Mouse (Mus musculus) embryo, embryonic 11 days (tissue): ENCODE results near the gene Atf6b.
A peak's percentile ranks its signal among the peaks of the same experiment; 100 is the strongest.

Experiments used
- DNase-seq: peaks from one replicate; pipeline ENCODE4 v3.0.0-alpha.2; 2015

Gene Atf6b

GRCm38 (mm10) chr17:34649106-34649864 lies 2.3 kb downstream of the Atf6b start:
- DNase-seq: no peak

GRCm38 (mm10) chr17:34650781-34651180 lies 3.8 kb downstream of the Atf6b start:
- no peak for DNase-seq

DNA sequence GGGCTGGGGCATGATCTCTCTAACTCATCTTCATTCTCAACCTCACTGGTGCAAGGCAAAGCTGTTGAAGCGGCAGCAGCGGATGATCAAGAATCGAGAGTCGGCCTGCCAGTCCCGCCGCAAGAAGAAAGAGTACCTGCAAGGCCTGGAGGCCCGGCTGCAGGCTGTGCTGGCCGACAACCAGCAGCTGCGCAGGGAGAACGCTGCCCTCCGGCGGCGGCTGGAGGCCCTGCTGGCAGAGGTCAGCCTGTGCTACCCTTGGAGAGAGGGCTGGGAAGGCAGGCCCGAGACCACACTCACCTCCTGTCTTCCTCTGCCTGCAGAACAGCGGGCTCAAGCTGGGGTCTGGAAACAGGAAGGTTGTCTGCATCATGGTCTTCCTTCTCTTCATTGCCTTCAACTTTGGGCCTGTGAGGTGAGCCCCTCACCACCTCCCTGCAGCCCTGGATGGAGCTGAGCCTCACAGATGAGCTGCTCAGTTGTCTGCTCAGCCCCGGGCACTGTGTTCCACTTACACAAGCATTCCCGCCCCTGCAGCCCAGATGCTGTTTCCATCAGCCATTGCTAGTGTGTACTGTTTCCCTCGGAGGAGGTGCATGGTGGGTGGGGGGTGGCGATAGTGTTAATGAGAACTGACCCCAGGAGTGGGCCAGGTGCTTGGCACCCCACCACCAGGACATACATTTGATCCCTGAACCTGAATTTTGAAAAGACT lies 4.7 kb downstream of the Atf6b start:
- peak; percentile 66 for DNase-seq

- no peak for DNase-seq
These were observed 5.6 kb downstream of the Atf6b start for GRCm38 (mm10) chr17:34652546-34652945.

GRCm38 (mm10) chr17:34652985-34653384 lies 6.0 kb downstream of the Atf6b start:
- no peak for DNase-seq

DNA sequence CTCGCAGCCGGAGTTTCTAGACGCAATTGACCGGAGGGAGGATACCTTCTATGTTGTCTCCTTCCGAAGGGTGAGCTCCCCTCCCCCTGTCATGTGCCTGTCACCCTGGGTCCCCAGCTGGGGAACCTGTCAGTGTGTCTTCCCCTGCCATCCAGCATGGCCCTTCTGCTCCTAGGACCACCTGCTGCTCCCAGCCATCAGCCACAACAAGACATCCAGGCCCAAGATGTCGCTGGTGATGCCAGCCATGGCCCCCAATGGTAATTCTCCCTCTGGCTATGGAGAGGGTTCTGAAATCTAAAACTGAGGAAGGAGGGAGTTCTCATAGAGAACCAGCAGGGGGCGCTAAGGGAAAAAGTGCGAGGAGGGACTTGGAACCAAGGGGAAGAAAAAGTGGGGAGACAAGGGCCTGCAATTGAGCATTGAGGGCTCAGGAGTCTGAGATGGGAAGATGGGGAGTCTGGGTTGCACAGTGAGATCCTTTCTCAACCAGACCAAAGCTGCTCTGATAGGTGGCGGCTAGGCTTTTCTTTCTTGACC lies 6.9 kb downstream of the Atf6b start:
- DNase-seq: peak; percentile 68

DNA sequence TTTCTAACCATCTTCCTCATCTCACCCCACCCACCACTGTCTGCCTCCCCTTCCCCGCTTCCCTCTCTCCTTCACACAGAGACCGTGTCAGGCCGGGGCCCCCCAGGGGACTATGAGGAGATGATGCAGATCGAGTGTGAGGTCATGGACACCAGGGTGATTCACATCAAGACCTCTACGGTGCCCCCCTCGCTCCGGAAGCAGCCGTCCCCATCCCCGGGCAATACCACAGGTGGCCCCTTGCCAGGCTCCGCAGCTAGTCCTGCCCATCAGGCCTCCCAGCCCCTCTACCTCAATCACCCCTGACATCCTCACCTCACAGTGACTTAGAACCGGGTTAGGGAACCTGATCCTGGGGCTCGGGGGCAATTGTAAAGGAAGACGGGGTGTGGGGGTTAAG lies 7.4 kb downstream of the Atf6b start:
- no peak for DNase-seq

- DNase-seq: no peak
These were observed 8.2 kb downstream of the Atf6b start for GRCm38 (mm10) chr17:34655160-34655559.

GRCm38 (mm10) chr17:34655581-34655991 lies 8.6 kb downstream of the Atf6b start:
- DNase-seq: no peak

DNA sequence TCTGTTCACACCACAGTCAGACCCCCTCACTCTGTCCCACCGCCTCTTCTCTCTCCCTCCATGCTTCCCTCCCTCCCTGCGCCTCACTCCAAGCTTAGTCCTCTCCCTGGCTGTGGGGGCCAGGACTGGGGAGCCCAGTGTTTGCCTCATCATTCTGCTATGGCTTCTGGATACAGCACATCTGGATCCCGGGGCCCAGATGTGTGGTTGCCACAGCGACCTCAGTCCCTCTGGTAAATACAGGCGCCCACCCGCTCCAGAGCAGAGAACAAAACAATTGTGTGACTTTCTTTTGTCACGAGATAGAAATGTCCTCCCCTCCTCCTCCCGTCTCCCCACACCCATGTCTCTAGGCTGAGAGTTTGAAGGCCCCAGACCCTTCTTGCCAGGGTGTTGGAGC lies 9.7 kb downstream of the Atf6b start:
- no peak for DNase-seq

- DNase-seq: no peak
These were observed 10.3 kb downstream of the Atf6b start for GRCm38 (mm10) chr17:34657271-34657670.

DNA sequence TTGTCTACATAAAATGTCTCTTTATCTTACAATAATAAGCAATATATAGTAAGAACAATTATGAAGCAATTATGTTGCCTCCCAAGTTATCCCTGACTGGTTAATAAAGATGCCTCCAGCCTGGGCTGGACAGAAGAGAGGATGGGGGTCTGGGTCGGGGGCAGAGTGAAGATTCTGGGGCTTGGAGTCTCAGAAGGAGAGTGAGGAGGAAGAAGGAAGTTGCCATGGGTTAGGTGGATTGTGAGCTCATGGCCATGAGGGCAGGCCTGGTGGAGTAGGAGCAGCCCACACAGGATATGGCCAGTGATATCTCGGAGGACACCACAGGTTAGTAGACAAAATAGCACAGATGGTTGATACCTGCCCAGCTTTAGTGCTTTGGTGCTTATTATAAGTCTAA lies 11.2 kb downstream of the Atf6b start:
- no peak for DNase-seq

DNA sequence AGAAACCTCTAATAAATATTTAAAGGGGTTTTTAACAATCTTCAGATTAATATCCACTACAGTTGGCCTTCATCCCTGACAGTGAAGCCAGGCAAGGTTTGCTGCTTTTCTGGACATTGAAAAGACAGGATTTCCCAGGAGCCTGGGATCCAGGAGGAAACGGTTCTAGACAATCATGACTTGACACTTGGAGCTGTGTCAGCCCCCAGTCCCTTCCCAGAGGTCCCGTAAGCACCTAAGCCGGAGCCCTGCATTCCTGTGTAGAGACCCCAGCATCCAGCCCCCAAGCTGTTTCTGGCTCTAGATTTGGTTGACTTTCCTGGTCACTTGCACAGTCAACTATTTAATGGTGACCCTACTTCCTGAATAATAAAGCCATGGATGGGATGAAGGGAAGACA lies 11.6 kb downstream of the Atf6b start:
- DNase-seq: no peak

GRCm38 (mm10) chr17:34659181-34659896 lies 12.4 kb downstream of the Atf6b start:
- DNase-seq: no peak

- DNase-seq: no peak
These were observed 12.9 kb downstream of the Atf6b start for GRCm38 (mm10) chr17:34659897-34660214.

- no peak for DNase-seq
These were observed 13.4 kb downstream of the Atf6b start for GRCm38 (mm10) chr17:34660259-34660820.

DNA sequence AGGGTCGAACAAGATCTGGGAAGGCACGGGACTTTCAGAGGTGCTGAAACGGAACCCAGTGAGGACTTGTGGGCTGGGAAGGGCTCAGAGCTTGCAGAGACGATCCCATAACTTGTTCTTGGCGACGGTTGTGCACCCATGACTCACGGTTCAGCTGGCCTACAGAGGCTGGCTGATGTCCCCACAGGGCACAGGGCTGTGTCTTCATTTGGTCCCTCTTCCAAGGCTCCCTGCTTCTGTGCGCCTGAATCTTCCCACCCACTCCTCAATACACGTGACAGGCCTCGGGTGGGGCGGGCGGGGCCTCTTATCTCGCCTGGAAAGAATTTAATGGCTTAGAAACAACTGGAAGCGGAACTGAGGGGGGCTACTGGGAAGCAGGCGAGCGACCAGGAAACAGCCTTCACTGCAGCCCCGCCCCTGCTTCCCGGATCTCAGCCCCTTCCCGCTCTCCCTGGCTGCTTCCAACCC lies 14.2 kb downstream of the Atf6b start:
- peak; percentile 28 for DNase-seq

DNA sequence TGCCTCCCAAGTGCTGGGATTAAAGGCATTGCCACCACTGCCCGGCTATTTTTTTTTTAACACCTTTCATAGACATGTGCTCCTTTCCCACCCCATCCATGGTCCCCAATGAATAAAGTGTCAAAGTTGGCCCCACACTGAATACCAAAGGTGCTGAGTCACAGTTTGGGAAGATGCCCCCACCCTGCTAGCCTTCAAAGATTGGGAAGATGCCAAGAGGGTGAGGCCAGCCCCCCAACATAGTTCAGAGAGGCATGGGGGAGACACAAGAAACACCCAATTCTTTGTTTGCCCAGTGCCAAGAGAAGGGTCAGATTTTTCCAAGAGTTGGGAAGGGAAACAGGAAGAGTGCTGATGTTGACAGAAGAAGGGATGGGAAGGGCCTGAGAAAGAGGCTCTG lies 15.5 kb downstream of the Atf6b start:
- no peak for DNase-seq

DNA sequence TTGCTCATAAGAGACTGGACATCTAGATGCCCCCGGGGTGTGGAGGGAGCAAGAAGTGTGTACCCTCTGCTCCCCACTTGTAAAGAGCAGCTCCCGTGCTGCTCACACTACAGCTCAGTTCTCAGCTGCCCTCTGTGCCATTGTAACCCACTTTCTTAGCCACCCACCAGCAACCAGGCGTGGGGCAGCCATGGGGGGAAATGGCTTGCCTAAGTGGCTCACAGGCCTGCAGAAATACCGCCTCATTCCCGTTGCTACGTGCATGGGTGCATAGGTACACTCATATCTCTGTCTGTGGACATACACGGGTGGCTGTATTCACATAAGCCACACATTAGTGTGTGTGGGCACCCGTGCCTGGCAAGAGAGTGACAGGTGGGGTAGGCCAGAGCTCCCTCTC lies 16.0 kb downstream of the Atf6b start:
- no peak for DNase-seq

DNA sequence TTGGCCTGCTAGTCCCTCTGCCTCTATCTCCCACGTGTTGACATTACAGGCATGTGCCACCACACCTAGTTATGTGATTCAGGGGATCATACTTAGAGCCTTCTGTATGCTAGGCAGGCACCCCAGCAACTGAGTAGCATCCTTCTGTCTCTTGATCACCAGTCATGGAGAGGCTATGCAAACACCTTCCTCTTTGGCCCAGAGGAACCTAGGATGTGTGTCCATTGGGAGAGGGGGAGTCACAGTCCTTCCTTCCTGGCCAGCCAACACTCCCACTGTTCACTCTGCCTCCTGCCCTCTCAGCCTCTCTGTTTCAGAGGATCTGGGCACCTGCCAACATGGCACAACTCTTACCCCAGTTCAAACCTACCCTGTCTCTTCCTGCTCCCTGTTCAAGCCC lies 16.6 kb downstream of the Atf6b start:
- no peak for DNase-seq

GRCm38 (mm10) chr17:34664472-34664871 lies 17.5 kb downstream of the Atf6b start:
- DNase-seq: no peak

DNA sequence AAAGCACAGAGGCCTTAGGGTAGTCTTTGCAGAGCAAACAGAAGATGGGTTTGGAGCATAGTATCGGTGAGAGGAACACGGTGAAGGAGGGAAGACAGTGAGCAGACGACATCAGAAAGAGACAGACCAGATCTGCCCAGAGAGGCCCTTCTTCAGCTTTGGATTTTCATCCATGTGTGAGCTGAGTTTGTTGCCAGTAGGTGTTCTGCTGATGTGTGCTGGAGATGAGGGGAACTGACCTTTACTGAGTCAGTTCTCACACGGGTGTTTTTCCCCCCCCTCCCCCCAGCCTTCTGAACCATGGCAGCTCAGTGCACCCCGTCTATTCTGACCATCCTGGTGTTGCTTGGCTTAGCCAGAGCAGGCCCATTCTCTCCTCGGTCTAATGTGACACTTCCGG lies 23.3 kb downstream of the Atf6b start, which contains the start of gene Tnxb:
TSS of gene Tnxb (plus strand) at position 301 of the 400 bp plus-strand sequence.
- no peak for DNase-seq
